Mouse (Mus musculus): ENCODE results near the gene Rdh19. TPM values are rescaled to one million over a fixed set of nuclear protein-coding genes. Genes with fewer than 3 reads are reported as not detected.
"Not testable (repeated sequence)": the region's sequence is repeated elsewhere in the genome, so short reads cannot be mapped to it uniquely, and the experiment has no call there.

Rdh19 gene
- polyA plus RNA-seq, 1 experiment from 2014 or later = not detected

- Histone ChIP-seq H3K27me3 (no peaks in the 10 kb centered on the region), H3K36me3 (no peaks in the 10 kb centered on the region), H3K4me2 (replicated peaks) (no peak overlapping the region), H3K4me1 (no peaks in the 10 kb centered on the region), H3K9me3 (no peaks in the 10 kb centered on the region), H3K4me3 (no peak overlapping the region), H3K27ac (no peak overlapping the region), H3K9ac (no peak overlapping the region)
- 86% methylated on average over 4 of the region's 4 CpGs for WGBS
- ATAC-seq (ENCODE audit: insufficient number of reproducible peaks, insufficient read depth, low FRiP score, low TSS enrichment) = no peak
Observed at GRCm38 (mm10) chr10:127881041-127881440, 31.3 kb downstream of the Rdh19 start.

- no peak overlapping the region for H3K4me3 ChIP-seq
- H3K4me1 ChIP-seq = peaks cover 6% of the 10 kb centered on the region; the same call in 1 of the 2 replicates
- no peak overlapping the region for H3K27ac ChIP-seq
- H3K36me3 ChIP-seq = no peaks in the 10 kb centered on the region
- no peak overlapping the region for H3K4me2 ChIP-seq (replicated peaks)
- WGBS = 79% methylated on average over 1 of the region's 1 CpGs
- no peak overlapping the region for H3K9ac ChIP-seq
- no peaks in the 10 kb centered on the region for H3K9me3 ChIP-seq
- no peaks in the 10 kb centered on the region for H3K27me3 ChIP-seq
- ATAC-seq (ENCODE audit: insufficient number of reproducible peaks, insufficient read depth, low FRiP score, low TSS enrichment) = no peak
Observed at GRCm38 (mm10) chr10:127886551-127886950, 36.8 kb downstream of the Rdh19 start.

- Histone ChIP-seq H3K4me2 (replicated peaks) (no peak overlapping the region), H3K36me3 (no peaks in the 10 kb centered on the region), H3K27ac (no peak overlapping the region), H3K9ac (no peak overlapping the region), H3K27me3 (no peaks in the 10 kb centered on the region), H3K4me1 (peaks cover 6% of the 10 kb centered on the region; the same call in 1 of the 2 replicates), H3K4me3 (no peak overlapping the region), H3K9me3 (no peaks in the 10 kb centered on the region)
- no peak for ATAC-seq (ENCODE audit: insufficient number of reproducible peaks, insufficient read depth, low FRiP score, low TSS enrichment)
- WGBS = 82% methylated on average over 4 of the region's 4 CpGs
Observed at GRCm38 (mm10) chr10:127886971-127887370, 37.2 kb downstream of the Rdh19 start.

- Histone ChIP-seq H3K4me2 (replicated peaks) (no peak within 1 kb of the TSS), H3K36me3 (no peaks in the 10 kb centered on the region), H3K27me3 (no peaks in the 10 kb centered on the region), H3K4me1 (peaks cover 6% of the 10 kb centered on the region; the same call in 1 of the 2 replicates), H3K9ac (no peak within 1 kb of the TSS), H3K27ac (no peak within 1 kb of the TSS), H3K4me3 (no peak within 1 kb of the TSS), H3K9me3 (no peaks in the 10 kb centered on the region)
- no peak for ATAC-seq (ENCODE audit: insufficient number of reproducible peaks, insufficient read depth, low FRiP score, low TSS enrichment)
Observed at GRCm38 (mm10) chr10:127888605-127889004, 38.9 kb downstream of the Rdh19 start, which contains the start of gene Rdh7. TSS of gene Rdh7 (minus strand) at chr10:127888817.

GRCm38 (mm10) chr10:127891481-127891880, 41.8 kb downstream of the Rdh19 start:
- Histone ChIP-seq H3K9me3 (no peaks in the 10 kb centered on the region), H3K4me2 (replicated peaks) (no peak overlapping the region), H3K27me3 (no peaks in the 10 kb centered on the region), H3K36me3 (no peaks in the 10 kb centered on the region), H3K9ac (no peak overlapping the region), H3K4me1 (peaks cover 6% of the 10 kb centered on the region; the same call in 1 of the 2 replicates), H3K27ac (no peak overlapping the region), H3K4me3 (no peak overlapping the region)
- ATAC-seq (ENCODE audit: insufficient number of reproducible peaks, insufficient read depth, low FRiP score, low TSS enrichment) = no peak
- 79% methylated on average over 1 of the region's 1 CpGs for WGBS

- not testable (repeated sequence) for H3K9ac ChIP-seq; H3K4me2 ChIP-seq (replicated peaks); ATAC-seq (ENCODE audit: insufficient number of reproducible peaks, insufficient read depth, low FRiP score, low TSS enrichment); H3K27me3 ChIP-seq; H3K4me3 ChIP-seq; H3K36me3 ChIP-seq; H3K4me1 ChIP-seq; H3K9me3 ChIP-seq; H3K27ac ChIP-seq
- 70% methylated on average over 5 of the region's 5 CpGs for WGBS
Observed at GRCm38 (mm10) chr10:127893163-127894022, 43.7 kb downstream of the Rdh19 start.

GRCm38 (mm10) chr10:127896705-127897104, 47.0 kb downstream of the Rdh19 start:
- H3K4me3 ChIP-seq = no peak overlapping the region
- H3K27ac ChIP-seq = no peak overlapping the region
- ATAC-seq (ENCODE audit: insufficient number of reproducible peaks, insufficient read depth, low FRiP score, low TSS enrichment) = no peak
- H3K9me3 ChIP-seq = no peaks in the 10 kb centered on the region
- H3K4me1 ChIP-seq = no peaks in the 10 kb centered on the region
- H3K9ac ChIP-seq = no peak overlapping the region
- H3K27me3 ChIP-seq = no peaks in the 10 kb centered on the region
- WGBS = 58% methylated on average over 5 of the region's 5 CpGs
- H3K4me2 ChIP-seq (replicated peaks) = no peak overlapping the region
- no peaks in the 10 kb centered on the region for H3K36me3 ChIP-seq

GRCm38 (mm10) chr10:127897506-127897905, 47.8 kb downstream of the Rdh19 start:
- Histone ChIP-seq H3K27me3 (no peaks in the 10 kb centered on the region), H3K9me3 (no peaks in the 10 kb centered on the region), H3K4me1 (no peaks in the 10 kb centered on the region), H3K4me2 (replicated peaks) (no peak overlapping the region), H3K9ac (no peak overlapping the region), H3K4me3 (no peak overlapping the region), H3K27ac (no peak overlapping the region), H3K36me3 (no peaks in the 10 kb centered on the region)
- no peak for ATAC-seq (ENCODE audit: insufficient number of reproducible peaks, insufficient read depth, low FRiP score, low TSS enrichment)
- 86% methylated on average over 3 of the region's 3 CpGs for WGBS

- no peaks in the 10 kb centered on the region for H3K36me3 ChIP-seq
- no peak within 1 kb of the TSS for H3K4me3 ChIP-seq
- no peak for ATAC-seq (ENCODE audit: insufficient number of reproducible peaks, insufficient read depth, low FRiP score, low TSS enrichment)
- H3K27me3 ChIP-seq = no peaks in the 10 kb centered on the region
- H3K27ac ChIP-seq = no peak within 1 kb of the TSS
- no peaks in the 10 kb centered on the region for H3K4me1 ChIP-seq
- H3K9me3 ChIP-seq = no peaks in the 10 kb centered on the region
- no peak within 1 kb of the TSS for H3K4me2 ChIP-seq (replicated peaks)
- H3K9ac ChIP-seq = no peak within 1 kb of the TSS
- WGBS = 77% methylated on average over 2 of the region's 2 CpGs
Observed at GRCm38 (mm10) chr10:127898218-127898617, 48.5 kb downstream of the Rdh19 start, which contains the start of gene Sdr9c7. TSS of gene Sdr9c7 (plus strand) at chr10:127898518.

GRCm38 (mm10) chr10:127899783-127900182, 50.1 kb downstream of the Rdh19 start:
- 81% methylated on average over 5 of the region's 5 CpGs for WGBS

GRCm38 (mm10) chr10:127901751-127902150, 52.0 kb downstream of the Rdh19 start:
- no peak for ATAC-seq (ENCODE audit: insufficient number of reproducible peaks, insufficient read depth, low FRiP score, low TSS enrichment)
- H3K9ac ChIP-seq = no peak overlapping the region
- H3K4me3 ChIP-seq = no peak overlapping the region
- no peaks in the 10 kb centered on the region for H3K27me3 ChIP-seq
- H3K4me1 ChIP-seq = no peaks in the 10 kb centered on the region
- H3K36me3 ChIP-seq = no peaks in the 10 kb centered on the region
- no peaks in the 10 kb centered on the region for H3K9me3 ChIP-seq
- no peak overlapping the region for H3K4me2 ChIP-seq (replicated peaks)
- WGBS = 84% methylated on average over 4 of the region's 4 CpGs
- no peak overlapping the region for H3K27ac ChIP-seq

More at GRCm38 (mm10) chr10:127899783-127900182, 50.1 kb downstream of the Rdh19 start:
- H3K9me3 ChIP-seq = no peaks in the 10 kb centered on the region
- H3K9ac ChIP-seq = no peak overlapping the region
- H3K36me3 ChIP-seq = no peaks in the 10 kb centered on the region
- H3K27me3 ChIP-seq = no peaks in the 10 kb centered on the region
- H3K4me2 ChIP-seq (replicated peaks) = no peak overlapping the region
- H3K27ac ChIP-seq = no peak overlapping the region
- no peak overlapping the region for H3K4me3 ChIP-seq
- H3K4me1 ChIP-seq = no peaks in the 10 kb centered on the region
- ATAC-seq (ENCODE audit: insufficient number of reproducible peaks, insufficient read depth, low FRiP score, low TSS enrichment) = no peak

GRCm38 (mm10) chr10:127903116-127903515, 53.4 kb downstream of the Rdh19 start:
- no peaks in the 10 kb centered on the region for H3K4me1 ChIP-seq
- WGBS = 70% methylated on average over 1 of the region's 1 CpGs
- H3K4me3 ChIP-seq = no peak overlapping the region
- H3K9me3 ChIP-seq = no peaks in the 10 kb centered on the region
- H3K27me3 ChIP-seq = no peaks in the 10 kb centered on the region
- H3K4me2 ChIP-seq (replicated peaks) = no peak overlapping the region
- no peaks in the 10 kb centered on the region for H3K36me3 ChIP-seq
- no peak overlapping the region for H3K9ac ChIP-seq
- no peak for ATAC-seq (ENCODE audit: insufficient number of reproducible peaks, insufficient read depth, low FRiP score, low TSS enrichment)
- no peak overlapping the region for H3K27ac ChIP-seq
